Mouse (Mus musculus): ENCODE data around the gene Rpp25l. TPM values are rescaled to one million over a fixed set of nuclear protein-coding genes. Genes with fewer than 3 reads are reported as not detected.

Rpp25l gene
- polyA plus RNA-seq, 1 experiment from 2014 or later, result 87.8 TPM

GRCm38 (mm10) chr4:41756440-41756839 lies 43.1 kb upstream of the Rpp25l start:
- H3K27me3 ChIP-seq, result no peaks in the 10 kb centered on the region
- H3K36me3 ChIP-seq, result peaks cover 8% of the 10 kb centered on the region; the same call in 1 of the 2 replicates
- H3K4me3 ChIP-seq, result peak overlapping the region; percentile 63
- WGBS, result 74% methylated on average over 8 of the region's 8 CpGs
- H3K9ac ChIP-seq, result peak overlapping the region; percentile 24
- ATAC-seq (ENCODE audit: insufficient number of reproducible peaks, insufficient read depth, low FRiP score, low TSS enrichment), result no peak
- peaks cover 23% of the 10 kb centered on the region for H3K4me1 ChIP-seq
- peak overlapping the region; percentile 78 for H3K4me2 ChIP-seq (replicated peaks)
- H3K27ac ChIP-seq, result no peak overlapping the region
- no peaks in the 10 kb centered on the region for H3K9me3 ChIP-seq

- Histone ChIP-seq H3K9ac (peak within 1 kb of the TSS; percentile 73), H3K4me2 (replicated peaks) (peak within 1 kb of the TSS; percentile 78), H3K4me1 (peaks cover 14% of the 10 kb centered on the region), H3K9me3 (no peaks in the 10 kb centered on the region), H3K4me3 (peak within 1 kb of the TSS; percentile 63), H3K27me3 (no peaks in the 10 kb centered on the region), H3K36me3 (peaks cover 8% of the 10 kb centered on the region; the same call in 1 of the 2 replicates), H3K27ac (peak within 1 kb of the TSS; percentile 81)
- WGBS, result 0% methylated on average over 55 of the region's 57 CpGs
- peak; percentile 37 for ATAC-seq (ENCODE audit: insufficient number of reproducible peaks, insufficient read depth, low FRiP score, low TSS enrichment)
Measured at GRCm38 (mm10) chr4:41755338-41756305, 42.3 kb upstream of the Rpp25l start, which contains the start of gene Sigmar1. Gene Sigmar1, minus strand, starts transcription at chr4:41756157.

GRCm38 (mm10) chr4:41754797-41755337 lies 41.5 kb upstream of the Rpp25l start, which contains the start of gene Galt:
Gene Galt, plus strand, starts transcription at chr4:41755228.
- Histone ChIP-seq H3K9me3 (no peaks in the 10 kb centered on the region), H3K4me1 (peaks cover 12% of the 10 kb centered on the region), H3K27ac (peak within 1 kb of the TSS; percentile 81), H3K36me3 (peaks cover 8% of the 10 kb centered on the region; the same call in 1 of the 2 replicates), H3K4me2 (replicated peaks) (peak within 1 kb of the TSS; percentile 78), H3K9ac (peak within 1 kb of the TSS; percentile 73), H3K27me3 (no peaks in the 10 kb centered on the region), H3K4me3 (peak within 1 kb of the TSS; percentile 63)
- 14% methylated on average over 14 of the region's 14 CpGs for WGBS
- peak; percentile 30 for ATAC-seq (ENCODE audit: insufficient number of reproducible peaks, insufficient read depth, low FRiP score, low TSS enrichment)

DNA sequence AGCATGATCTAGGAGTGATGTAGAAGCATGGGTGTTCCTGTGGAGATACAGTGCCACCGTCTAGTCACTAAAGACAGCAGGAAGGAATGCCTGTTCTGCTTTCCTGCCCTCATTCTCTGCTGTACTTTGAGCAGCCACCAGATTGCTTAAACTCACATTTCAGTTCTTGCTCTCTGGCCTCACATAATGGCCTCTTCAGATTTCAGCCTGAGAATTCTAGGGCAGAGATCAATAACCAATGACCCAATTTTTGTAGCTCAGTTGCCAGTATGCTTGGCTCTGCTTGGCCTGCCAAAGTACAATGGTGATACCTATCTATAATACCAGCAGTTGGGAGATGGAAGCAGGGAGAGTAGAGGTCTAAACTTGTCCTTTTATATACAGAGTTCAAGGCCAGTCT lies 31.7 kb upstream of the Rpp25l start:
- no peak overlapping the region for H3K27ac ChIP-seq
- H3K4me1 ChIP-seq, result peaks cover 5% of the 10 kb centered on the region
- no peak overlapping the region for H3K9ac ChIP-seq
- no peak overlapping the region for H3K4me2 ChIP-seq (replicated peaks)
- H3K4me3 ChIP-seq, result no peak overlapping the region
- no peak for ATAC-seq (ENCODE audit: insufficient number of reproducible peaks, insufficient read depth, low FRiP score, low TSS enrichment)
- H3K36me3 ChIP-seq, result no peaks in the 10 kb centered on the region
- H3K27me3 ChIP-seq, result no peaks in the 10 kb centered on the region
- 61% methylated on average over 1 of the region's 1 CpGs for WGBS
- peaks cover 13% of the 10 kb centered on the region for H3K9me3 ChIP-seq

GRCm38 (mm10) chr4:41744131-41744530 lies 30.8 kb upstream of the Rpp25l start:
- Histone ChIP-seq H3K4me2 (replicated peaks) (no peak overlapping the region), H3K27me3 (no peaks in the 10 kb centered on the region), H3K9me3 (peaks cover 13% of the 10 kb centered on the region), H3K36me3 (peaks cover 2% of the 10 kb centered on the region), H3K4me1 (peaks cover 14% of the 10 kb centered on the region), H3K9ac (no peak overlapping the region), H3K4me3 (no peak overlapping the region), H3K27ac (no peak overlapping the region)
- 60% methylated on average over 2 of the region's 2 CpGs for WGBS
- no peak for ATAC-seq (ENCODE audit: insufficient number of reproducible peaks, insufficient read depth, low FRiP score, low TSS enrichment)

GRCm38 (mm10) chr4:41741158-41741560 lies 27.8 kb upstream of the Rpp25l start:
- peaks cover 14% of the 10 kb centered on the region for H3K4me1 ChIP-seq
- peak overlapping the region; percentile 93 for H3K4me2 ChIP-seq (replicated peaks)
- peak overlapping the region; percentile 78 for H3K27ac ChIP-seq
- peak overlapping the region; percentile 73 for H3K9ac ChIP-seq
- H3K27me3 ChIP-seq, result no peaks in the 10 kb centered on the region
- peaks cover 5% of the 10 kb centered on the region for H3K9me3 ChIP-seq
- H3K36me3 ChIP-seq, result peaks cover 14% of the 10 kb centered on the region
- WGBS, result under 1% methylated on average over 27 of the region's 27 CpGs
- peak; percentile 95 for ATAC-seq (ENCODE audit: insufficient number of reproducible peaks, insufficient read depth, low FRiP score, low TSS enrichment)
- H3K4me3 ChIP-seq, result peak overlapping the region; percentile 72

- Histone ChIP-seq H3K4me1 (peaks cover 14% of the 10 kb centered on the region), H3K9ac (peak overlapping the region; percentile 73), H3K36me3 (peaks cover 14% of the 10 kb centered on the region), H3K27ac (peak overlapping the region; percentile 78), H3K9me3 (no peaks in the 10 kb centered on the region), H3K27me3 (no peaks in the 10 kb centered on the region), H3K4me2 (replicated peaks) (peak overlapping the region; percentile 93), H3K4me3 (peak overlapping the region; percentile 72)
- 1% methylated on average over 48 of the region's 48 CpGs for WGBS
- peak; percentile 76 for ATAC-seq (ENCODE audit: insufficient number of reproducible peaks, insufficient read depth, low FRiP score, low TSS enrichment)
Measured at GRCm38 (mm10) chr4:41740380-41741157, 27.2 kb upstream of the Rpp25l start.

GRCm38 (mm10) chr4:41739260-41739659 lies 25.9 kb upstream of the Rpp25l start:
- no peak for ATAC-seq (ENCODE audit: insufficient number of reproducible peaks, insufficient read depth, low FRiP score, low TSS enrichment)
- Histone ChIP-seq H3K36me3 (peaks cover 14% of the 10 kb centered on the region), H3K4me3 (no peak overlapping the region), H3K9me3 (no peaks in the 10 kb centered on the region), H3K9ac (no peak overlapping the region), H3K27ac (no peak overlapping the region), H3K4me2 (replicated peaks) (no peak overlapping the region), H3K27me3 (no peaks in the 10 kb centered on the region), H3K4me1 (peaks cover 14% of the 10 kb centered on the region)
- WGBS, result 94% methylated on average over 13 of the region's 13 CpGs

GRCm38 (mm10) chr4:41738256-41738603 lies 24.9 kb upstream of the Rpp25l start:
- WGBS, result 71% methylated on average over 1 of the region's 1 CpGs
- Histone ChIP-seq H3K4me1 (peaks cover 14% of the 10 kb centered on the region), H3K36me3 (peaks cover 14% of the 10 kb centered on the region), H3K9ac (no peak overlapping the region), H3K27ac (no peak overlapping the region), H3K4me2 (replicated peaks) (no peak overlapping the region), H3K4me3 (no peak overlapping the region), H3K27me3 (0 out of 2 replicates have a peak, but pooled peaks cover 4% of the 10 kb centered on the region), H3K9me3 (no peaks in the 10 kb centered on the region)
- ATAC-seq (ENCODE audit: insufficient number of reproducible peaks, insufficient read depth, low FRiP score, low TSS enrichment), result no peak

GRCm38 (mm10) chr4:41737602-41738255 lies 24.4 kb upstream of the Rpp25l start:
- H3K27me3 ChIP-seq, result peaks cover 9% of the 10 kb centered on the region
- peaks cover 14% of the 10 kb centered on the region for H3K36me3 ChIP-seq
- H3K9ac ChIP-seq, result no peak overlapping the region
- no peak overlapping the region for H3K4me3 ChIP-seq
- WGBS, result 47% methylated on average over 8 of the region's 8 CpGs
- no peak overlapping the region for H3K27ac ChIP-seq
- H3K9me3 ChIP-seq, result no peaks in the 10 kb centered on the region
- no peak overlapping the region for H3K4me2 ChIP-seq (replicated peaks)
- ATAC-seq (ENCODE audit: insufficient number of reproducible peaks, insufficient read depth, low FRiP score, low TSS enrichment), result no peak
- peaks cover 14% of the 10 kb centered on the region for H3K4me1 ChIP-seq

Measured in embryonic facial prominence, embryonic 12.5 days (tissue).